Mouse (Mus musculus) liver, adult (tissue): ENCODE results near the gene Selenon.
A peak's percentile ranks its signal among the peaks of the same experiment; 100 is the strongest.

Experiments used
- GATA4 ChIP-seq: IDR thresholded peaks from 2 replicates; pipeline ENCODE4 v1.6.1; 2014; ENCODE audit warnings: mild to moderate bottlenecking, low read length; ENCODE audit not compliant: insufficient replicate concordance

Gene Selenon

GRCm38 (mm10) chr4:134551494-134552316 lies at the start of gene Selenon:
Gene Selenon (minus strand): TSS chr4:134552166.
- no peak for TF ChIP-seq GATA4

- TF ChIP-seq GATA4, result peak; percentile 46; the same call in 1 of the 2 replicates
These were observed 49.4 kb upstream of the Selenon start for GRCm38 (mm10) chr4:134601404-134601803.

GRCm38 (mm10) chr4:134600777-134601176 lies 48.8 kb upstream of the Selenon start:
- TF ChIP-seq GATA4, result no peak

GRCm38 (mm10) chr4:134600060-134600459 lies 48.1 kb upstream of the Selenon start:
- TF ChIP-seq GATA4, result no peak

- no peak for TF ChIP-seq GATA4
These were observed 45.1 kb upstream of the Selenon start for GRCm38 (mm10) chr4:134596816-134597692.

DNA sequence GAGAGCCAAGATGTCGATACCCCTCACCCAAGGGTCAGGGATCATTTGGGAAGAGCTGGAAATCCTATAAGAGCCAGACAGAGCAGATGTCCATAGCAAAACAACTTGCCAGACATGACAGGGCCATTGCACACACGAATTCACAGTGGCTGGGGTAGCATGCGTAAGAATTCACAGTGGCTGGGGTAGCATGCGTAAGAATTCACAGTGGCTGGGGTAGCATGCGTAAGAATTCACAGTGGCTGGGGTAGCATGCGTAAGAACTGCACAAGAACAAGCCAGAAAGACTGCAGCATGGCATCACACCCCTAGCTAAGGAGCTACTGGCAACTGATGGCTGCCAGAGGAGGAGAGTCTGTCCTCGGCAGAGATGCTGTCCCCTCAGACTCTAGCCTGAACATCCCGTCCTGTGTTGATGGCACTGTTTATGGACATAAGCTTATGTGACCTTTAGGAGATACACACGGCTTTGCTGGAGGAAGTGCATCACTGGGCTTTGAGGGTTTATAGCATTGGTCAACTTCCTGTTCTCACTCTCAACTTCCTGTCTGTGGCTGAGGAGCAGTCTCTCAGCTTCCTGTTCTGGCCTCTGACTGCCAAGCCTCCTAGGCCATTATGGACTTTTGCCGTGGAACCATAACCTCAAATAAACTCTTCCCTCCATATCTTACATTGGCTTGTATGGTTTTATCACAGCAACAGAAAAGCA lies 42.9 kb upstream of the Selenon start:
- no peak for TF ChIP-seq GATA4

DNA sequence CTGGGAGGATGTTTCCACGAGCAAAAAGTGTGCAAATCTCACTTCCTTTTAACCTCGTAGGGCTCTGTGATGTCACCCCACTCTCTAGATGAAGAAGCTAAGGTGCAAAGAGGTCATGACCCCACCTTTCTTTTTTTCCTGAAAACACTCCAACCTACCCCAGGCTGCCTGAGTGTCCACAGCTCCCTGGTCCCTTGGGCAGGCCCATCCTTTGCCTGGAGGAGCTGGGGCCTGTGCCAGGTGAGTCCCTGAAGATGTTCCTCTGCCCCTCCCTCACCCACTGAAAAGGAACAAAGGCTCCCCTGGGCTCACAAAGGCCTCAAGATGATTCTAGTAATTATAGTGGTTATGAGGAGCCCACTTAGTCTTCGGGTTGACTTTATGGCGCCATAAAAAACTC lies 40.5 kb upstream of the Selenon start:
- TF ChIP-seq GATA4, result no peak

GRCm38 (mm10) chr4:134591506-134592061 lies 39.6 kb upstream of the Selenon start:
- TF ChIP-seq GATA4, result no peak

DNA sequence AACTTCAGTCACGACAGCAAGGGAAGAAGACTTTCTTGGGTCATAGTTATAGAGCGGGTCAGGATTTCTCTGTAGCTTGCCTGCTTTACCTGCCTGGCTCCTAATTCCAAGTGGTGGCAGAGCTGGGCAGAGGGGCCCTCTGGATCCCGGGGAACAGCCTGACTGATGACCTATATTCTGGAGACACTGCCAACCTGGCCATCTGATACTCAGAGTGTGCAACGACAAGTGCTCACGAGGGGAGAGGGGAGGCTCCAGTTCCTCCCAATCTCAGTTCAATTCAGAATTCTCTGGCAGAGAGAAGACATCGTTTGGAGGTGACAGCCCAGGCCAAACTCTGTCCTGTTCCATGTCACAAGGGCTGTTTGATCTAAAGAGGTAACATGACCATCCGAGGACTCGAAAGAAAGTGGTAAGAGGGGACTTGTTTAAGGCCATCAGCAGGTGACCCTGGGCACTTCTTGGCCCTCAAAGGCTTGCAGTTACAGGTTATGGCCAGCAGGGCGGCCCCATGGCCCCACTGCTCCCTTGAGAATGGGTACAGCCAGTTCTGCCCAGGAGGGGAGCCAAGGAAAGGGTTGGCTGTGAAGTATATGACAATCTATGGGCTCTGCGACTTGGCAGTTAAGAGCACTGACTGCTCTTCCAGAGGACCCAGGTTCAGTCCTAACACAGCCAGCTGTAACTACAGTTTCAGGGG lies 38.4 kb upstream of the Selenon start:
- no peak for TF ChIP-seq GATA4

GRCm38 (mm10) chr4:134589786-134590185 lies 37.8 kb upstream of the Selenon start:
- no peak for TF ChIP-seq GATA4

DNA sequence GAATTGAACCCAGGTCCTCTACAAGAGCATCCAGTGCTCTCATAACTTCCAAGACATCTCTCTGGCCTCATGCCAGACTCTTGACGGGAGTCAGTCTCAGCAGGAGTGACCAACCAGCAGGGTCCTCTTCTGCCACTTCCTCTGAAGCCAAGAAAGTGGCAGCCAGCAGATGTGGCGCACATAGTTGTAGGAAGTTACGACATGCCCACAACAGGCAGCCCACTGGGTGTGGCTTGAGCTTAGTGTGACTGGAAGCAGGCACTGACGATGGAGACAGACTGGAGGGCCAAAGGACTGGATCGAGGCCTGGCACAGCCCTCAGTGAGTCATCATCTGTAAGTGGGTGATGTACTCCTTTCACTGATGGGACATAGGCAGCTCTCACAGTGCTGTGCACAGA lies 37.0 kb upstream of the Selenon start:
- TF ChIP-seq GATA4, result no peak

- no peak for TF ChIP-seq GATA4
These were observed 36.3 kb upstream of the Selenon start for GRCm38 (mm10) chr4:134588287-134588686.

DNA sequence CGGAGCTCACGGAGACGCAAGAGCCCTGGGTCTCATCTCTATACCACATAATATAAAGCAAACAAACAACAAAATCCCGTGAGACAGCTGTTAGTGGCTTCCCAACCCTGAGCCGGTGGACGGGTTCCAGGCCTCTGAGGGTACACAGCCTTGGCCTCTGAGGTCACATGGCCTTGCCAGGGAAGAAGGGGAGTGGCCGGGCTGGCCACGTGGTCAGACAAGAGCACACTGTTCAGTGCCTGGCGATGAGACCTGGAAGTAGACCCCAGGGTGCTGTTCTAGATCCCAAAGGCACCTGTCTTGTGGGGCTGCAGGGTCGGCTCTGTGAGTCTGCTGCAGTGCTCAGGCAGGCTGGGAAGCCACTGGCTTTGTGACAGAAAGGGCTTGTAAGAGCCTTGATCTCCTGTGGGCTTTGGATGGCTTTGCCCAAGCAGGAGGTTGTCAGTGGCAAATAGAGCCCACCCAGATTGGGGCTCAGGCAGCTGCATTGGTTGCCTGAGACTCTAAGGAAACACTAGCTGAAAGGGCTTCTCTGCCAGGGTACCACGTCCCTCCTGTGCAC lies 35.8 kb upstream of the Selenon start:
- TF ChIP-seq GATA4, result no peak

- no peak for TF ChIP-seq GATA4
These were observed 34.7 kb upstream of the Selenon start for GRCm38 (mm10) chr4:134586631-134587030.
